Mouse (Mus musculus) spleen, postnatal 14 days (tissue): ENCODE results near the gene Ucp2.
A peak's percentile ranks its signal among the peaks of the same experiment; 100 is the strongest.

Experiments
- DNase-seq, 2 experiments: peaks; one replicate each; pipeline ENCODE4 v3.0.0; 2021 to 2022; ENCODE audit warnings: low spot score in 2 of 2

Ucp2 gene

GRCm38 (mm10) chr7:100503076-100503475, 9.9 kb downstream of the Ucp2 start:
- DNase-seq = no peak

- no peak for DNase-seq
These were observed 11.8 kb downstream of the Ucp2 start for GRCm38 (mm10) chr7:100504740-100505487.

GRCm38 (mm10) chr7:100506494-100506893, 13.4 kb downstream of the Ucp2 start:
- no peak for DNase-seq

GRCm38 (mm10) chr7:100508670-100509069, 15.5 kb downstream of the Ucp2 start:
- DNase-seq = no peak

GRCm38 (mm10) chr7:100511602-100512001, 18.5 kb downstream of the Ucp2 start:
- DNase-seq = no peak

GRCm38 (mm10) chr7:100514573-100514972, 21.4 kb downstream of the Ucp2 start, which contains the start of gene Dnajb13:
Gene Dnajb13 (minus strand): TSS chr7:100514960.
- DNase-seq = no peak

GRCm38 (mm10) chr7:100520204-100520603, 27.1 kb downstream of the Ucp2 start:
- DNase-seq = no peak

- DNase-seq = peak; percentile 69 to 83
These were observed 27.6 kb downstream of the Ucp2 start for GRCm38 (mm10) chr7:100520663-100521285.

GRCm38 (mm10) chr7:100522222-100522621, 29.1 kb downstream of the Ucp2 start:
- no peak for DNase-seq

- DNase-seq = no peak
These were observed 31.5 kb downstream of the Ucp2 start for GRCm38 (mm10) chr7:100524669-100525068.

- DNase-seq = no peak
These were observed 37.6 kb downstream of the Ucp2 start for GRCm38 (mm10) chr7:100530766-100531165.

- DNase-seq = no peak
These were observed 40.4 kb downstream of the Ucp2 start for GRCm38 (mm10) chr7:100533503-100533902.

- DNase-seq = no peak
These were observed 41.1 kb downstream of the Ucp2 start for GRCm38 (mm10) chr7:100534216-100534615.

- no peak for DNase-seq
These were observed 42.7 kb downstream of the Ucp2 start for GRCm38 (mm10) chr7:100535831-100536230.

GRCm38 (mm10) chr7:100536804-100537518, 43.8 kb downstream of the Ucp2 start, which contains the start of gene Coa4:
Gene Coa4 (plus strand): TSS chr7:100537071.
- peak; percentile 61 to 71 for DNase-seq

GRCm38 (mm10) chr7:100537519-100537902, 44.4 kb downstream of the Ucp2 start:
- no peak for DNase-seq

GRCm38 (mm10) chr7:100539516-100539915, 46.4 kb downstream of the Ucp2 start:
- DNase-seq = no peak

- no peak for DNase-seq
These were observed 51.3 kb downstream of the Ucp2 start for GRCm38 (mm10) chr7:100544437-100544836.

- DNase-seq = no peak
These were observed 54.5 kb downstream of the Ucp2 start for GRCm38 (mm10) chr7:100547631-100548030.

- no peak for DNase-seq
These were observed 56.7 kb downstream of the Ucp2 start for GRCm38 (mm10) chr7:100549796-100550195.

- no peak for DNase-seq
These were observed 57.3 kb downstream of the Ucp2 start for GRCm38 (mm10) chr7:100550338-100551007.
